Mouse (Mus musculus) limb, embryonic 14.5 days (tissue): ENCODE data around the gene Macrod2. TPM values are rescaled to one million over a fixed set of nuclear protein-coding genes. Genes with fewer than 3 reads are reported as not detected.

Source experiments
- ATAC-seq: fragments of 200-750 bp; cut with Nextera tagmentation; 2 replicates; pipeline ENCODE4 v1.8.0; 2017; ENCODE audit warnings: low read depth, moderate number of reproducible peaks, moderate TSS enrichment; ENCODE audit not compliant: low FRiP score
- DNase-seq: peaks from one replicate; pipeline ENCODE4 v3.0.0-alpha.2; 2015; ENCODE audit warnings: low spot score
- H3K27ac ChIP-seq: fragments of 300-500 bp; sonication (generic); replicated peaks from 2 replicates; pipeline ENCODE4 v1.5.1; 2014; ENCODE audit warnings: low read depth, mild to moderate bottlenecking, low read length, moderate library complexity, mixed read lengths
- H3K27me3 ChIP-seq: fragments of 300-500 bp; sonication (generic); 2 replicates; pipeline ENCODE4 v1.6.1; 2014; ENCODE audit warnings: low read length, mixed read lengths; ENCODE audit not compliant: control insufficient read depth, insufficient read depth
- H3K36me3 ChIP-seq: fragments of 300-500 bp; sonication (generic); 2 replicates; pipeline ENCODE4 v1.6.1; 2014; ENCODE audit warnings: mild to moderate bottlenecking, low read length, moderate library complexity, mixed read lengths; ENCODE audit not compliant: control insufficient read depth, insufficient read depth
- H3K4me1 ChIP-seq: fragments of 300-500 bp; sonication (generic); 2 replicates; pipeline ENCODE4 v1.6.1; 2014; ENCODE audit warnings: antibody characterized with exemption, low read length, mixed read lengths; ENCODE audit not compliant: control insufficient read depth, insufficient read depth
- H3K4me2 ChIP-seq: fragments of 300-500 bp; sonication (generic); replicated peaks from 2 replicates; pipeline ENCODE4 v1.6.1; 2014; ENCODE audit warnings: low read depth, mild to moderate bottlenecking, low read length, moderate library complexity; ENCODE audit not compliant: severe bottlenecking
- H3K4me3 ChIP-seq: fragments of 300-500 bp; sonication (generic); replicated peaks from 2 replicates; pipeline ENCODE4 v1.5.1; 2014; ENCODE audit warnings: low read length
- H3K9ac ChIP-seq: fragments of 300-500 bp; sonication (generic); 2 replicates; pipeline ENCODE4 v1.6.1; 2014; ENCODE audit warnings: mild to moderate bottlenecking, low read depth, low read length, moderate library complexity; ENCODE audit not compliant: severe bottlenecking
- H3K9me3 ChIP-seq: fragments of 300-500 bp; sonication (generic); 2 replicates; pipeline ENCODE4 v1.6.1; 2016; ENCODE audit warnings: low read length; ENCODE audit not compliant: control insufficient read depth
- POLR2A ChIP-seq: fragments of 200-500 bp; IDR thresholded peaks from 2 replicates; pipeline ENCODE4 v1.8.0; 2012; ENCODE audit warnings: inconsistent platforms, mild to moderate bottlenecking, moderate library complexity, borderline replicate concordance; ENCODE audit not compliant: insufficient read depth, insufficient read length; ENCODE audit errors: extremely low read depth
- WGBS: fragments of 180-500 bp; shearing (Covaris S2); extraction: QIAGEN DNeasy Blood & Tissue Kit; methylation state at CpG from one replicate; pipeline ENCODE4 v1.1.7; 2014; 5-methylcytosine and 5-hydroxymethylcytosine counted together
- polyA plus RNA-seq, 2 experiments: library from polyadenylated mRNA; depleted of rRNA in 1 of 2; stranded (reverse) in 1 of 2; unstranded in 1 of 2; fragments of >200 nt; fragmentation: Nextera tagmentation in 1 of 2; extraction: Ambion mirVana in 1 of 2; gene quantifications; 2 replicates each; pipeline versions ENCODE4 v1.2.1 to v1.2.3; 2012 to 2014

The Macrod2 gene
- polyA plus RNA-seq, 2 experiments, result 8.5 to 24.5 TPM

DNA sequence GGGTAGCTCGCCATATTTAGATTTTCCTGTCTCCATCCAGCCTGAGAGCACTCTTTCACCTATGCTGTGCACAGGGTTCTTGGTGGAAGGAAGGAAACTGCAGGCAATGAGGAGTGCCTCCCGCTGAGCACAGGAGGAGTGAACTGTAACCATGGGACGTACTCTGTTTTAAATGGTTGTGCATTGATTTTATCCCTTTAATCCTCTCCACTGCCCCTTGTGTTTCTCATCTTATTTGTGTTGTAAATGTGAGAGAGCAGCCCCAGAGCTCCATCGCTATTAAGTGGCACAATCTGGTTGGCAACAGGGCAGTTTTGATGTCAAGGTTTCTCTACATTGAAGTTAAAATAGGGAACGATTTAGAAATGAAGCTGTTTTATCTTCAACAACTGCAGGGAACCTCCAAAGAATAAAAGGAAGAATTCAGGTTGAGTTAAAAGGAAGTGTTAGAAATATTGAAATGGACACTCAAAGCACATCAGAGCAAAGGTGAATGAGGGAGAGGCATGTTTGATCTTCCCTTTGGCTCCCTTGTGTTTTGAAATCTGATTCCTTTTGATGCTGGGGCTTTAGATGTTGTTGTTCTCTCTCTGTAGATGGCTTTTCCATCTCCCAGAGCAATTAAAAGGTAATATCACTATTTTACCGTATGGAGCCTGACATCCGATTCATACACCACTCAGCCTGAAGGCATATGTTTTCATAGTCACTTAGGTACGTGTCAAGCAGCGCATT, 1467.6 kb downstream of the Macrod2 start:
- H3K4me2 ChIP-seq, result no peak overlapping the region
- H3K27me3 ChIP-seq, result no peaks in the 10 kb centered on the region
- H3K4me1 ChIP-seq, result no peaks in the 10 kb centered on the region
- no peaks in the 10 kb centered on the region for H3K36me3 ChIP-seq
- no peak overlapping the region for H3K4me3 ChIP-seq
- no peak for TF ChIP-seq POLR2A
- DNase-seq, result no peak
- 36% methylated on average over 9 of the region's 9 CpGs for WGBS
- no peak overlapping the region for H3K27ac ChIP-seq
- no peaks in the 10 kb centered on the region for H3K9me3 ChIP-seq
- no peak for ATAC-seq
- H3K9ac ChIP-seq, result no peak overlapping the region

DNA sequence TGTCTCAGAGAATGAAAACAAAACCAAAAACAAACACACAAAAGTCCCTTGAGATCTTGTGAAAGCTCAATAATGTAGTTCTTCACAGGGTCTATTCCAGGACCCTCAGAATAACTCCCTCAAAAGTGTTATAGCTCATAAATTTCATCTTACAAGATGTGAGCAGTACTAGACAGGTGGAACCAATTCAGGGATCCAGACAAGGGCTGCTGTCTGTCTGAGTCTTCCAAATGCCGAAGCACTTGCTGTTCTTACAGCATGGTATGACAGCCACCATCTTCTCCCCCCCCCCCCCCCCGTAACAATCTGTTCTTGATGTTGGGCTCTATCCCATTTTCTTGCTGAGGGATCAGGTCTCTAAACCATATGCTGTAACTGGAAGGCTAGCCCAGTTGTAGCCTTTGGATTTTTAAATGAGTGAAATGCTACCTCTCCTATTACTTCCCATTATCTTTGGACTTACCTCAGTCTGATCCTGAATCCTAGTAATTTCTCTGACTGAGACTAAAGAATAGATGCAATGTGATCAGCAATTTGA, 1468.6 kb downstream of the Macrod2 start:
- H3K9me3 ChIP-seq, result no peaks in the 10 kb centered on the region
- TF ChIP-seq POLR2A, result no peak
- WGBS, result 56% methylated on average over 2 of the region's 2 CpGs
- no peak overlapping the region for H3K9ac ChIP-seq
- H3K36me3 ChIP-seq, result no peaks in the 10 kb centered on the region
- H3K4me1 ChIP-seq, result no peaks in the 10 kb centered on the region
- ATAC-seq, result no peak
- no peak for DNase-seq
- H3K4me3 ChIP-seq, result no peak overlapping the region
- H3K27me3 ChIP-seq, result no peaks in the 10 kb centered on the region
- no peak overlapping the region for H3K27ac ChIP-seq
- H3K4me2 ChIP-seq, result no peak overlapping the region

DNA sequence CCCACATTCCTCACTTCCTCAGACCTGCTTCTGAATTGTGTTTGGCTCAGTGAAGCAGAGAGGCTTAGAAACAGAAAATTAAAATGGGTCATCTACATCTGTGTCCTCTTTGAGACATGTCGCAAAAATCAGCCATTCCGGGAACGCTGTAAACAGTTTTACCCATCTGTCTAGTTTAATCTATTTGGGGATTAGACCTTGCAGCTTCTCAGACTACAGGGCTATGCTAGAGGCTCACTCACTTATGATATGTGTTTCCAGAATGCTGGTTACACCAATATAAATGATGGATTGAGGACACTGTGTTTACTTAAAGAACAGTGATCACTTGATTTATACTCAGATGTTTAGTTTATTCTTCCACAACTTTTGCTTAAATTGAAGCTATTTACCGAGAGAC, 1475.8 kb downstream of the Macrod2 start:
- ATAC-seq (no peak), DNase-seq (no peak)
- H3K4me2 ChIP-seq, result no peak overlapping the region
- no peaks in the 10 kb centered on the region for H3K36me3 ChIP-seq
- H3K27me3 ChIP-seq, result no peaks in the 10 kb centered on the region
- H3K9ac ChIP-seq, result no peak overlapping the region
- H3K4me3 ChIP-seq, result no peak overlapping the region
- no peak for TF ChIP-seq POLR2A
- WGBS, result 76% methylated on average over 4 of the region's 4 CpGs
- H3K9me3 ChIP-seq, result no peaks in the 10 kb centered on the region
- no peak overlapping the region for H3K27ac ChIP-seq
- H3K4me1 ChIP-seq, result no peaks in the 10 kb centered on the region

DNA sequence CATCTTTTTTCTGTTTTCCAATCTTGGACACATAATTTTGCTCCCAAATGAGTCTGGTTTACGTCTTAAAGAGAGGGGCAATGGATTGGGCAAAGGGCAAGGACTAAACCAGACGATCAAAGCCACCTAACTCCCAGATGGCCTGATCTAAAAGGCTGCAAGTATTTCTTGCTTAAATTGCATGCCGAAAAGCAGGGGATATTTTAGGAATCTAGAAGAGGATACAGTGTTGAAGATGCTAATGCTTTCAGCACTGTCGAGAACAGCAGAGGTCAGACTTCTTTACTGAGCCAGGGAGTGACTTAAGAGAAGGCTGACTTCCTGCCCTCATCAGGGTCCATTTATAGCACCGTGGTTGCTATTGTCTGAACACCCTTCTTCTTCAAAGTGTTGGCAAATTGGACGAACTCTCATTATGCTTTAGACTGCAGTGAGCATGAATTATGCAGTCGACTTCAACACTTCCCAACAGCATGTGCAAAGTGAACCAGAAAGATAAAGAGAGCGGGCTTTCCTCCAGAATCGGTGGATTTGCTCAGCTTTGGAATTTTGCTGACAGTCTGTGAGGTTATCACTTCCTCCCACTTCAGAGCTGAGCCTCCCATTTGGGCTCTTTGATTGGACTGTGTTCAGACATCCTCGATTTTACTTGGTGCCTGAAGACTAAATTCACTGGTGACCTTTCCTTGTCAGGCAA, 1481.2 kb downstream of the Macrod2 start:
- Histone ChIP-seq H3K36me3 (no peaks in the 10 kb centered on the region), H3K9me3 (no peaks in the 10 kb centered on the region), H3K27ac (no peak overlapping the region), H3K9ac (no peak overlapping the region), H3K27me3 (no peaks in the 10 kb centered on the region), H3K4me3 (no peak overlapping the region), H3K4me1 (0 out of 2 replicates have a peak, but pooled peaks cover 3% of the 10 kb centered on the region), H3K4me2 (no peak overlapping the region)
- WGBS, result 39% methylated on average over 10 of the region's 10 CpGs
- no peak for DNase-seq
- TF ChIP-seq POLR2A, result no peak
- no peak for ATAC-seq

DNA sequence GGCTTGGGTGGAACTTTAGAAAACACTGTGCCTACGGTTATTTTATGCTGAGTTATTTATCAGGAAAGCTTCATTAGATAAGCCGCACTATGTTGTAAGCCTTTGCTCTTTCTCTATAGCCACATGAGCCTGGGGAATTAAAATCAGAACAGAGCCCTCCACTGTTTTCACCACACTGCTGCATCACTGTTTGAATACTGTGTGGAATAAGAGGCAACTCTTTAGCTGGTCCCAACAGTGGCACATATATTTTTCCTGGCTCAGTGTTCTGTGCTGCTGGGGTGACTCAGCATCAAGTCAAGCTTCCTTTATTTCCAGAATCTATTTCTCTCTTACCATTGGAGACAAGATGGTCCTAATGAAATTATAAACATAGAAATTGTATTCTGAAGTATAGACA, 1481.8 kb downstream of the Macrod2 start:
- Histone ChIP-seq H3K36me3 (no peaks in the 10 kb centered on the region), H3K9ac (no peak overlapping the region), H3K4me3 (no peak overlapping the region), H3K27me3 (no peaks in the 10 kb centered on the region), H3K4me1 (0 out of 2 replicates have a peak, but pooled peaks cover 3% of the 10 kb centered on the region), H3K4me2 (no peak overlapping the region), H3K27ac (no peak overlapping the region), H3K9me3 (no peaks in the 10 kb centered on the region)
- WGBS, result 92% methylated on average over 2 of the region's 2 CpGs
- TF ChIP-seq POLR2A, result no peak
- ATAC-seq, result no peak
- DNase-seq, result no peak
